Mouse (Mus musculus): ENCODE measurements around the gene Gpr146.
A peak's percentile ranks its signal among the peaks of the same experiment; 100 is the strongest.

Gene Gpr146

GRCm38 (mm10) chr5:139359244-139359643 is 18.3 kb upstream of the Gpr146 start:
- no peak for DNase-seq

- DNase-seq, result peak in 1 of 2 experiments; percentile 29
Measured at GRCm38 (mm10) chr5:139363858-139364257, 13.6 kb upstream of the Gpr146 start.

GRCm38 (mm10) chr5:139364260-139364910 is 13.1 kb upstream of the Gpr146 start:
- DNase-seq, result peak; percentile 86 to 94

- DNase-seq, result no peak
Measured at GRCm38 (mm10) chr5:139364911-139365571, 12.5 kb upstream of the Gpr146 start.

GRCm38 (mm10) chr5:139365827-139366226 is 11.7 kb upstream of the Gpr146 start:
- DNase-seq, result no peak

- no peak for DNase-seq
Measured at GRCm38 (mm10) chr5:139366484-139366883, 11.0 kb upstream of the Gpr146 start.

GRCm38 (mm10) chr5:139367884-139368458 is 9.5 kb upstream of the Gpr146 start:
- DNase-seq, result no peak

GRCm38 (mm10) chr5:139368638-139369320 is 8.7 kb upstream of the Gpr146 start:
- no peak for DNase-seq

- DNase-seq, result no peak
Measured at GRCm38 (mm10) chr5:139370336-139370735, 7.2 kb upstream of the Gpr146 start.

- DNase-seq, result no peak
Measured at GRCm38 (mm10) chr5:139371118-139371517, 6.4 kb upstream of the Gpr146 start.

- peak; percentile 83 to 85 for DNase-seq
Measured at GRCm38 (mm10) chr5:139371631-139372401, 5.7 kb upstream of the Gpr146 start.

- DNase-seq, result no peak
Measured at GRCm38 (mm10) chr5:139373126-139373525, 4.4 kb upstream of the Gpr146 start.

GRCm38 (mm10) chr5:139373889-139374444 is 3.5 kb upstream of the Gpr146 start:
- no peak for DNase-seq

GRCm38 (mm10) chr5:139374841-139375240 is 2.7 kb upstream of the Gpr146 start:
- no peak for DNase-seq

- DNase-seq, result no peak
Measured at GRCm38 (mm10) chr5:139378271-139378556, 717 bp downstream of the Gpr146 start.

GRCm38 (mm10) chr5:139378986-139379629 is 1.6 kb downstream of the Gpr146 start:
- no peak for DNase-seq

GRCm38 (mm10) chr5:139379771-139380384 is 2.4 kb downstream of the Gpr146 start:
- no peak for DNase-seq

- DNase-seq, result peak; percentile 90 to 95
Measured at GRCm38 (mm10) chr5:139380385-139381248, 3.1 kb downstream of the Gpr146 start.

GRCm38 (mm10) chr5:139381586-139382513 is 4.4 kb downstream of the Gpr146 start:
- peak in 1 of 2 experiments; percentile 38 for DNase-seq
